Mouse (Mus musculus): ENCODE results near the gene Plekhh2. TPM values are rescaled to one million over a fixed set of nuclear protein-coding genes. Genes with fewer than 3 reads are reported as not detected.

Gene Plekhh2
- total and polyA plus RNA-seq, 2 experiments, result 0.46 to 0.65 TPM

GRCm38 (mm10) chr17:84650302-84651017, 138.8 kb downstream of the Plekhh2 start:
- H3K4me3 ChIP-seq (ENCODE audit: insufficient read depth, low read depth, low read length), result no peak overlapping the region
- no peak overlapping the region for H3K27ac ChIP-seq (replicated peaks; ENCODE audit: insufficient read depth, low read depth, low read length)
- WGBS, result 20% methylated on average over 9 of the region's 9 CpGs
- peak; percentile 85 for DNase-seq (ENCODE audit: extremely low read depth, low read depth, low spot score)
- no peaks in the 10 kb centered on the region for H3K27me3 ChIP-seq (ENCODE audit: control insufficient read depth, insufficient read depth, low read length)
- no peak for TF ChIP-seq CTCF (IDR thresholded peaks at IDR 0.05; ENCODE audit: low read depth, low read length)
- no peak for TF ChIP-seq POLR2A (IDR thresholded peaks at IDR 0.05; ENCODE audit: extremely low read depth, insufficient read depth, low read length)
- H3K9ac ChIP-seq (ENCODE audit: low read depth, low read length), result no peak overlapping the region
- H3K36me3 ChIP-seq (ENCODE audit: control insufficient read depth, insufficient read depth, low read length), result no peaks in the 10 kb centered on the region
- H3K79me2 ChIP-seq (ENCODE audit: control insufficient read depth, insufficient read depth, low read length), result no peaks in the 10 kb centered on the region
- peaks cover 11% of the 10 kb centered on the region for H3K4me1 ChIP-seq (ENCODE audit: control insufficient read depth, insufficient read depth, low read length)

DNA sequence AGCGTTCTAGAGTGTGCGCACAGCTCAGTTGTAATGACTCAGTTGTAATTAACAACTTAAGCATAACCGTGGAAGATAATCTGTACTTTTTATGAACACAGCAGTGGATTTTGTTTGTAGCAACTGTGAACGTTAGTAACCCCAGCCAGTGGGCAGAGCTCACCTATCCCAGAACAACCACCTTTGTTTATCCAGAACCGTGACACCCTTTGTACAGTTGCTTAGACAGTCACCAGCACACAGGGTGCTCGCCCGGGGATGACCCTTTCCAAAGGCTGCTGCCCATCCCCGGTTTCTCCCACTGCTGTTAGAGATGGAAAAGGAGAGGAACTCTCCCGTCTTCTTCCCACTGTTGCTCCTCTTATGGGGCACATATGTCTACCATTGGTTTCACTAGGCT, 141.8 kb downstream of the Plekhh2 start:
- TF ChIP-seq POLR2A (IDR thresholded peaks at IDR 0.05; ENCODE audit: extremely low read depth, insufficient read depth, low read length) (no peak), CTCF (IDR thresholded peaks at IDR 0.05; ENCODE audit: low read depth, low read length) (no peak)
- peak; percentile 76 for DNase-seq (ENCODE audit: extremely low read depth, low read depth, low spot score)
- peaks cover 4% of the 10 kb centered on the region for H3K4me1 ChIP-seq (ENCODE audit: control insufficient read depth, insufficient read depth, low read length)
- H3K9ac ChIP-seq (ENCODE audit: low read depth, low read length), result no peak overlapping the region
- WGBS, result 41% methylated on average over 9 of the region's 9 CpGs
- H3K36me3 ChIP-seq (ENCODE audit: control insufficient read depth, insufficient read depth, low read length), result no peaks in the 10 kb centered on the region
- no peaks in the 10 kb centered on the region for H3K27me3 ChIP-seq (ENCODE audit: control insufficient read depth, insufficient read depth, low read length)
- no peak overlapping the region for H3K27ac ChIP-seq (replicated peaks; ENCODE audit: insufficient read depth, low read depth, low read length)
- no peaks in the 10 kb centered on the region for H3K79me2 ChIP-seq (ENCODE audit: control insufficient read depth, insufficient read depth, low read length)
- no peak overlapping the region for H3K4me3 ChIP-seq (ENCODE audit: insufficient read depth, low read depth, low read length)

DNA sequence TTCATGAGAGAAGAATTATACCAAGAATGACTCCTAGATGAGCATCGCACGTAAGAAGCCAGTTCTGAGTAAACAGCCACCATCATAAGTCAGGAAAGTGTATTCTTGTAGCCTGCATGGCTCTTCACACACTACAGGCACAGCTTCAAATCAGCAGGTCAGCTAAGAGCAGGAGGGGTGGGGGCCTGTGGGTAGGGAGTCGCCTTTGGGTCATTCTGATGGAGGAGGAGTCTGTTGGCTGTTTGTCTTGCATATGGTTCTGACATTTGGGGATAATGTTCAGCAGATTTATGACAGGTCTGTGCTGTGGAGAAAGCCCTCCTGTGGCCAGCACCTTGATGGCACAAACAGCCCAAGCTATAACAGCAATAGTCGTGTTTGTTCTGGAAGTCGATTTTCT, 144.5 kb downstream of the Plekhh2 start:
- Histone ChIP-seq H3K27ac (replicated peaks; ENCODE audit: insufficient read depth, low read depth, low read length) (no peak overlapping the region), H3K9ac (ENCODE audit: low read depth, low read length) (no peak overlapping the region), H3K4me1 (ENCODE audit: control insufficient read depth, insufficient read depth, low read length) (no peaks in the 10 kb centered on the region; the same call in 1 of the 2 replicates), H3K4me3 (ENCODE audit: insufficient read depth, low read depth, low read length) (no peak overlapping the region), H3K27me3 (ENCODE audit: control insufficient read depth, insufficient read depth, low read length) (no peaks in the 10 kb centered on the region), H3K36me3 (ENCODE audit: control insufficient read depth, insufficient read depth, low read length) (no peaks in the 10 kb centered on the region; the same call in 1 of the 2 replicates), H3K79me2 (ENCODE audit: control insufficient read depth, insufficient read depth, low read length) (no peaks in the 10 kb centered on the region)
- WGBS, result 75% methylated on average over 5 of the region's 5 CpGs
- DNase-seq (ENCODE audit: extremely low read depth, low read depth, low spot score), result no peak
- TF ChIP-seq CTCF (IDR thresholded peaks at IDR 0.05; ENCODE audit: low read depth, low read length) (no peak), POLR2A (IDR thresholded peaks at IDR 0.05; ENCODE audit: extremely low read depth, insufficient read depth, low read length) (no peak)

- WGBS, result 80% methylated on average over 19 of the region's 19 CpGs
- H3K36me3 ChIP-seq (ENCODE audit: control insufficient read depth, insufficient read depth, low read length), result peaks cover 5% of the 10 kb centered on the region; the same call in 1 of the 2 replicates
- no peak for TF ChIP-seq CTCF (IDR thresholded peaks at IDR 0.05; ENCODE audit: low read depth, low read length)
- TF ChIP-seq POLR2A (IDR thresholded peaks at IDR 0.05; ENCODE audit: extremely low read depth, insufficient read depth, low read length), result no peak
- no peaks in the 10 kb centered on the region for H3K27me3 ChIP-seq (ENCODE audit: control insufficient read depth, insufficient read depth, low read length)
- no peak overlapping the region for H3K27ac ChIP-seq (replicated peaks; ENCODE audit: insufficient read depth, low read depth, low read length)
- DNase-seq (ENCODE audit: extremely low read depth, low read depth, low spot score), result no peak
- H3K4me3 ChIP-seq (ENCODE audit: insufficient read depth, low read depth, low read length), result no peak overlapping the region
- no peak overlapping the region for H3K9ac ChIP-seq (ENCODE audit: low read depth, low read length)
- H3K4me1 ChIP-seq (ENCODE audit: control insufficient read depth, insufficient read depth, low read length), result no peaks in the 10 kb centered on the region; the same call in 1 of the 2 replicates
- H3K79me2 ChIP-seq (ENCODE audit: control insufficient read depth, insufficient read depth, low read length), result no peaks in the 10 kb centered on the region
Observed at GRCm38 (mm10) chr17:84656653-84657421, 145.1 kb downstream of the Plekhh2 start.

GRCm38 (mm10) chr17:84657422-84657732, 145.7 kb downstream of the Plekhh2 start:
- TF ChIP-seq POLR2A (IDR thresholded peaks at IDR 0.05; ENCODE audit: extremely low read depth, insufficient read depth, low read length) (no peak), CTCF (IDR thresholded peaks at IDR 0.05; ENCODE audit: low read depth, low read length) (no peak)
- Histone ChIP-seq H3K36me3 (ENCODE audit: control insufficient read depth, insufficient read depth, low read length) (peaks cover 7% of the 10 kb centered on the region; the same call in 1 of the 2 replicates), H3K79me2 (ENCODE audit: control insufficient read depth, insufficient read depth, low read length) (no peaks in the 10 kb centered on the region), H3K27me3 (ENCODE audit: control insufficient read depth, insufficient read depth, low read length) (no peaks in the 10 kb centered on the region), H3K9ac (ENCODE audit: low read depth, low read length) (no peak overlapping the region), H3K4me3 (ENCODE audit: insufficient read depth, low read depth, low read length) (no peak overlapping the region), H3K27ac (replicated peaks; ENCODE audit: insufficient read depth, low read depth, low read length) (no peak overlapping the region), H3K4me1 (ENCODE audit: control insufficient read depth, insufficient read depth, low read length) (no peaks in the 10 kb centered on the region; the same call in 1 of the 2 replicates)
- no peak for DNase-seq (ENCODE audit: extremely low read depth, low read depth, low spot score)
- WGBS, result 76% methylated on average over 3 of the region's 3 CpGs

All from liver, adult 2 months (tissue).